9 mouse cellular contexts compared by ENCODE assay signal in genomic region chr2:26534616-26535015, GRCm38 (mm10). TPM values are rescaled to one million over a fixed set of nuclear protein-coding genes. Genes with fewer than 3 reads are reported as not detected.
DNase-seq lines count a peak whose midpoint lies in the region; ATAC-seq and TF ChIP-seq lines count a peak whose summit lies in the region.
"Had no signal": no experiment of that assay in that cellular context is flagged by ENCODE, and none has a peak within 500 bp of the region (broad histone marks: within the 10 kb centered on the region; RNA-seq: fewer than 3 reads in every experiment).

No protein-coding gene starts in this region.

- no peak for ATAC-seq in liver, embryonic 12.5 days
- peak; percentile 34; the same call in 1 of the 2 replicates for ATAC-seq in heart, embryonic 12.5 days (ENCODE audit: insufficient number of reproducible peaks, low FRiP score)
- no peak for ATAC-seq in inflammation-experienced regulatory T-cells, adult 6 months

- H3K79me2 ChIP-seq in macrophage (ENCODE audit: inconsistent target) = no peaks in the 10 kb centered on the region

- H3K4me2 ChIP-seq in liver, embryonic 12.5 days = no peak overlapping the region
- H3K4me2 ChIP-seq in heart, embryonic 12.5 days = no peak overlapping the region

- H3K27me3 ChIP-seq in liver, embryonic 12.5 days (replicated peaks) = peaks cover under 1% of the 10 kb centered on the region; the same call in 1 of the 2 replicates
- no peaks in the 10 kb centered on the region for H3K27me3 ChIP-seq in heart, embryonic 12.5 days (replicated peaks)

- H3K4me1 ChIP-seq in liver, embryonic 12.5 days = no peaks in the 10 kb centered on the region
- peaks cover 11% of the 10 kb centered on the region for H3K4me1 ChIP-seq in bone marrow, adult 2 months (ENCODE audit: control insufficient read depth, insufficient read depth, low read length)
- H3K4me1 ChIP-seq in heart, embryonic 12.5 days (replicated peaks) = peaks cover 11% of the 10 kb centered on the region

- DNase-seq in liver = peak; percentile 24
- DNase-seq in kidney, postnatal 14 days = peak; percentile 80
- no peak for DNase-seq in thymus, adult 18-20 months

- no peak overlapping the region for H3K9ac ChIP-seq in liver, embryonic 12.5 days
- no peak overlapping the region for H3K9ac ChIP-seq in heart, embryonic 12.5 days

- TF ChIP-seq CTCF in bone marrow, adult 2 months (IDR thresholded peaks at IDR 0.05; ENCODE audit: control insufficient read depth, insufficient read depth, low read length) = no peak

- H3K36me3 ChIP-seq in liver, embryonic 12.5 days = no peaks in the 10 kb centered on the region
- H3K36me3 ChIP-seq in heart, embryonic 12.5 days = no peaks in the 10 kb centered on the region
- H3K36me3 ChIP-seq in macrophage (ENCODE audit: inconsistent target) = no peaks in the 10 kb centered on the region

- no peak overlapping the region for H3K4me3 ChIP-seq in liver, embryonic 12.5 days
- no peak overlapping the region for H3K4me3 ChIP-seq in bone marrow, adult 2 months (replicated peaks; ENCODE audit: control insufficient read depth, low read depth, low read length)
- H3K4me3 ChIP-seq in heart, embryonic 12.5 days = no peak overlapping the region
- H3K4me3 ChIP-seq in macrophage (ENCODE audit: inconsistent target) = no peak overlapping the region

- H3K27ac ChIP-seq in liver, embryonic 12.5 days = no peak overlapping the region
- peak overlapping the region; percentile 34 for H3K27ac ChIP-seq in bone marrow, adult 2 months (ENCODE audit: control insufficient read depth, insufficient read depth, low read depth, low read length, poor library complexity)
- no peak overlapping the region for H3K27ac ChIP-seq in heart, embryonic 12.5 days (ENCODE audit: poor library complexity, severe bottlenecking)
- H3K27ac ChIP-seq in macrophage = peak overlapping the region; percentile 48

- no peak for TF ChIP-seq POLR2A in bone marrow, adult 2 months (IDR thresholded peaks at IDR 0.05; ENCODE audit: borderline replicate concordance, control insufficient read depth, low read depth, low read length)

- 17% methylated on average over 2 of the region's 2 CpGs for WGBS in liver, embryonic 12.5 days (ENCODE audit: insufficient replicate concordance)
- 5% methylated on average over 2 of the region's 2 CpGs for WGBS in bone marrow, adult 2 months
- 46% methylated on average over 2 of the region's 2 CpGs for WGBS in heart, embryonic 12.5 days
- WGBS in macrophage (ENCODE audit: missing documents) = 0% methylated on average over 2 of the region's 2 CpGs

- H3K9me3 ChIP-seq in liver, embryonic 12.5 days (replicated peaks) = no peaks in the 10 kb centered on the region; the same call in 1 of the 2 replicates
- H3K9me3 ChIP-seq in heart, embryonic 12.5 days (replicated peaks) = no peaks in the 10 kb centered on the region; the same call in 1 of the 2 replicates

RNA-seq across cellular contexts. Expression of gene Notch1, which starts 18.2 kb away (rescaled TPM):
- 4.1 and 4.4 TPM in 2 replicates for polyA plus RNA-seq in liver, embryonic 12.5 days (2016; fragmentation: Nextera tagmentation; extraction: Ambion mirVana)
- 21.8 and 36.9 TPM in 2 replicates for polyA plus RNA-seq in bone marrow, adult 2 months (2011; ENCODE audit: insufficient read depth, insufficient read length, low replicate concordance, missing spikeins)
- polyA plus RNA-seq in heart, embryonic 12.5 days (2016; fragmentation: Nextera tagmentation; extraction: Ambion mirVana) = 20.4 TPM in 2 replicates
- 100 to 1,000 TPM in 11 of 26 experiments, 10 to 100 TPM in 15; 44.2 to 406 (median 95.6) TPM for total RNA-seq in macrophage (2018; cell fraction: chromatin; rRNA removed)
- total RNA-seq in macrophage (2018; cell fraction: cytosol; rRNA removed) = 10 to 100 TPM in 25 of 26 experiments, 1 to 10 TPM in 1; 7.8 to 71.2 (median 19.0) TPM
- total RNA-seq in macrophage (2018; cell fraction: nucleus; rRNA removed) = 100 to 1,000 TPM in 4 of 26 experiments, 10 to 100 TPM in 22; 40.8 to 409 (median 59.9) TPM
- 7.4 to 12.5 TPM (median 11.5 TPM) in 3 replicates for polyA plus RNA-seq in macrophage (2018)
- 10 to 100 TPM; 24.9 to 41.2 (median 27.0) TPM for polyA plus RNA-seq in inflammation-experienced regulatory T-cells, adult 6 months (2017; shearing (Covaris generic))

RNA-seq across cellular contexts. Expression of gene Egfl7, which starts 45.2 kb away (rescaled TPM):
- polyA plus RNA-seq in liver, embryonic 12.5 days (2016; fragmentation: Nextera tagmentation; extraction: Ambion mirVana) = 106 and 120 TPM in 2 replicates
- polyA plus RNA-seq in bone marrow, adult 2 months (2011; ENCODE audit: insufficient read depth, insufficient read length, low replicate concordance, missing spikeins) = 91.0 and 128 TPM in 2 replicates
- polyA plus RNA-seq in heart, embryonic 12.5 days (2016; fragmentation: Nextera tagmentation; extraction: Ambion mirVana) = 139 and 146 TPM in 2 replicates
- 1 to 10 TPM in 2 of 26 experiments, under 1 TPM in 1, not detected in 23; 0.98 to 2.8 (median 2.1) TPM for total RNA-seq in macrophage (2018; cell fraction: chromatin; rRNA removed)
- 1 to 10 TPM in 5 of 26 experiments, under 1 TPM in 18, not detected in 3; 0.17 to 1.6 (median 0.71) TPM for total RNA-seq in macrophage (2018; cell fraction: cytosol; rRNA removed)
- total RNA-seq in macrophage (2018; cell fraction: nucleus; rRNA removed) = 1 to 10 TPM in 4 of 26 experiments, under 1 TPM in 1, not detected in 21; 0.59 to 2.7 (median 1.3) TPM
- 0.33 to 1.4 TPM (median 1.2 TPM) in 3 replicates for polyA plus RNA-seq in macrophage (2018)
- 1 to 10 TPM in 2 of 3 experiments, not detected in 1; 1.7 to 2.3 TPM for polyA plus RNA-seq in inflammation-experienced regulatory T-cells, adult 6 months (2017; shearing (Covaris generic))

RNA-seq across cellular contexts. Expression of gene Gm20532, which starts 51.8 kb away (rescaled TPM):
- not detected in 2 replicates for polyA plus RNA-seq in liver, embryonic 12.5 days (2016; fragmentation: Nextera tagmentation; extraction: Ambion mirVana)
- not detected in 2 replicates for polyA plus RNA-seq in bone marrow, adult 2 months (2011; ENCODE audit: insufficient read depth, insufficient read length, low replicate concordance, missing spikeins)
- 0.28 TPM in 1 of 2 replicates, not detected in the other for polyA plus RNA-seq in heart, embryonic 12.5 days (2016; fragmentation: Nextera tagmentation; extraction: Ambion mirVana)
- not detected for total RNA-seq in macrophage (2018; cell fraction: chromatin; rRNA removed)
- total RNA-seq in macrophage (2018; cell fraction: cytosol; rRNA removed) = under 1 TPM in 1 of 26 experiments, not detected in 25; 0.14 TPM
- not detected for total RNA-seq in macrophage (2018; cell fraction: nucleus; rRNA removed)
- 0.22 TPM in 1 of 3 replicates, not detected in the others for polyA plus RNA-seq in macrophage (2018)
- polyA plus RNA-seq in inflammation-experienced regulatory T-cells, adult 6 months (2017; shearing (Covaris generic)) = not detected
- polyA plus RNA-seq: frontal cortex, adult 2 months had no signal

Comparison
In these comparisons a context has a peak if more than half of its experiments do, and no peak if none do; other contexts are left out.
1. DNase-seq: peak in liver (single experiment) and kidney, postnatal 14 days (single experiment); none in thymus, adult 18-20 months (0 of 2).
2. H3K27ac ChIP-seq: peak in bone marrow, adult 2 months (single experiment) and macrophage (single experiment); none in liver, embryonic 12.5 days (single experiment) and heart, embryonic 12.5 days (single experiment).
3. RNA of gene Egfl7, which starts 45.2 kb away (polyA plus RNA-seq): 139 to 146 TPM in heart, embryonic 12.5 days, 91.0 to 128 TPM in bone marrow, adult 2 months and 106 to 120 TPM in liver, embryonic 12.5 days; 1.7 to 2.3 TPM in inflammation-experienced regulatory T-cells, adult 6 months and 0.33 to 1.4 TPM in macrophage; every median in the first group is over 10 times any median in the second.